ENCODE assay signal across 8 mouse cellular contexts in the genomic region with DNA sequence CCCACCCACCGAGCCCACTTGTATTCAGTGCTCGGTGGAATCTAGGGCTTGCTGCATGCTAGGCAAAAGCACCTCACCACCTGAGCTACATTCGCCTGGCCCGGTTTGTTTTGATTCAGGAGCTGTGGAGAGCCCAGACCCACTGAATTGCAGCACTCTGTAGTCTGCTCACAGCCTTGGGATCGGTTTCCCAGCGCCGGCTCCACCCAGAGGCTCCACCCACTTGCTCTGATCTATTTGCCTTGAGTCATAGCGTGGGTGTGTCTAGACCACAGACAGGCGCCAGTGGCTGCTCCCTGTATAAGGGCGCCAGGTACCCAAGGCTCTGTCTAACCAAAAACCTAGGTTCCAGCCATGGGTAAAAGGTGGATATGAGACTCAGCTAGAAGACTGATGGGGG. TPM values are rescaled to one million over a fixed set of nuclear protein-coding genes. Genes with fewer than 3 reads are reported as not detected.
A peak's percentile ranks its signal among the peaks of the same experiment; 100 is the strongest.
DNase-seq lines count a peak whose midpoint lies in the region; ATAC-seq lines count a peak whose summit lies in the region.

No protein-coding gene starts in this region.

- no peaks in the 10 kb centered on the region for H3K9me3 ChIP-seq in hindbrain, embryonic 13.5 days
- H3K9me3 ChIP-seq in limb, embryonic 11.5 days (ENCODE audit: control insufficient read depth, low read length), result no peaks in the 10 kb centered on the region
- H3K9me3 ChIP-seq in midbrain, embryonic 11.5 days (ENCODE audit: control insufficient read depth, low read length), result no peaks in the 10 kb centered on the region

- peak overlapping the region; percentile 31 for H3K4me2 ChIP-seq in hindbrain, embryonic 13.5 days
- H3K4me2 ChIP-seq in limb, embryonic 11.5 days (ENCODE audit: low read depth, severe bottlenecking), result no peak overlapping the region
- H3K4me2 ChIP-seq in midbrain, embryonic 11.5 days, result no peak overlapping the region

- H3K9ac ChIP-seq in hindbrain, embryonic 13.5 days, result no peak overlapping the region
- H3K9ac ChIP-seq in limb, embryonic 11.5 days (ENCODE audit: low read length), result no peak overlapping the region
- no peak overlapping the region for H3K9ac ChIP-seq in midbrain, embryonic 11.5 days (ENCODE audit: low read length)

- no peaks in the 10 kb centered on the region for H3K36me3 ChIP-seq in hindbrain, embryonic 13.5 days
- H3K36me3 ChIP-seq in limb, embryonic 11.5 days (ENCODE audit: control insufficient read depth, insufficient read depth, low read length), result no peaks in the 10 kb centered on the region
- H3K36me3 ChIP-seq in midbrain, embryonic 11.5 days (ENCODE audit: control insufficient read depth, insufficient read depth, low read length), result no peaks in the 10 kb centered on the region
- H3K36me3 ChIP-seq in splenic B cell, adult 2 months (ENCODE audit: control insufficient read depth, insufficient read depth, low read length, poor library complexity, severe bottlenecking), result no peaks in the 10 kb centered on the region

- peak; percentile 37 for DNase-seq in spleen, adult 12 weeks (ENCODE audit: low spot score)
- DNase-seq in spleen, postnatal 14 days (ENCODE audit: low spot score in 2 of 2), result no peak
- DNase-seq in cerebellum, adult 9-10 months, result peak; percentile 24
- peak; percentile 44 to 45 for DNase-seq in frontal cortex, postnatal 36 days (ENCODE audit: low spot score in 2 of 2)
- DNase-seq in limb, embryonic 11.5 days (ENCODE audit: low spot score), result peak; percentile 71
- DNase-seq in midbrain, embryonic 11.5 days (ENCODE audit: low spot score, missing footprints), result peak; percentile 91
- peak; percentile 48 for DNase-seq in splenic B cell, adult 2 months (ENCODE audit: low read depth, low spot score)

- no peak overlapping the region for H3K27ac ChIP-seq in hindbrain, embryonic 13.5 days
- no peak overlapping the region for H3K27ac ChIP-seq in limb, embryonic 11.5 days (replicated peaks; ENCODE audit: low read depth, low read length)
- no peak overlapping the region for H3K27ac ChIP-seq in midbrain, embryonic 11.5 days (ENCODE audit: low read depth, low read length)

- 14% methylated on average over 10 of the region's 10 CpGs for WGBS in hindbrain, embryonic 13.5 days
- WGBS in limb, embryonic 11.5 days, result 17% methylated on average over 10 of the region's 10 CpGs
- WGBS in midbrain, embryonic 11.5 days, result 20% methylated on average over 10 of the region's 10 CpGs

- peaks cover 5% of the 10 kb centered on the region; the same call in 1 of the 2 replicates for H3K4me1 ChIP-seq in hindbrain, embryonic 13.5 days (replicated peaks)
- no peaks in the 10 kb centered on the region for H3K4me1 ChIP-seq in limb, embryonic 11.5 days (ENCODE audit: control insufficient read depth, insufficient read depth, low read length)
- no peaks in the 10 kb centered on the region for H3K4me1 ChIP-seq in midbrain, embryonic 11.5 days (ENCODE audit: control insufficient read depth, insufficient read depth, low read length)

- no peak overlapping the region for H3K4me3 ChIP-seq in hindbrain, embryonic 13.5 days
- H3K4me3 ChIP-seq in limb, embryonic 11.5 days (ENCODE audit: low read depth, low read length), result no peak overlapping the region
- H3K4me3 ChIP-seq in midbrain, embryonic 11.5 days (ENCODE audit: low read depth, low read length), result no peak overlapping the region

- 0 out of 2 replicates have a peak, but pooled peaks have one; percentile 49 for ATAC-seq in hindbrain, embryonic 13.5 days (ENCODE audit: low FRiP score)
- peak; percentile 85 for ATAC-seq in limb, embryonic 11.5 days (ENCODE audit: insufficient number of reproducible peaks, low FRiP score, low TSS enrichment, low read depth)
- ATAC-seq in midbrain, embryonic 11.5 days (ENCODE audit: low FRiP score), result peak; percentile 79

- no peaks in the 10 kb centered on the region for H3K27me3 ChIP-seq in hindbrain, embryonic 13.5 days
- H3K27me3 ChIP-seq in limb, embryonic 11.5 days (ENCODE audit: control insufficient read depth, insufficient read depth, low read length), result no peaks in the 10 kb centered on the region
- no peaks in the 10 kb centered on the region for H3K27me3 ChIP-seq in midbrain, embryonic 11.5 days (ENCODE audit: control insufficient read depth, insufficient read depth, low read length)
- no peaks in the 10 kb centered on the region; the same call in 1 of the 2 replicates for H3K27me3 ChIP-seq in splenic B cell, adult 2 months (ENCODE audit: control insufficient read depth, insufficient read depth, low read length, poor library complexity, severe bottlenecking)

RNA-seq across cellular contexts. Expression of a gene that starts 36.1 kb away (rescaled TPM):
- polyA plus RNA-seq in hindbrain, embryonic 13.5 days (2015; fragmentation: Nextera tagmentation; extraction: Ambion mirVana), result 173 TPM in 2 replicates
- polyA plus RNA-seq in limb, embryonic 11.5 days (2014; fragmentation: Nextera tagmentation; extraction: Ambion mirVana), result 211 and 222 TPM in 2 replicates
- polyA plus RNA-seq in midbrain, embryonic 11.5 days (2014; fragmentation: Nextera tagmentation; extraction: Ambion mirVana), result 179 and 190 TPM in 2 replicates

Comparison
In these comparisons a context has a peak if more than half of its experiments do, and no peak if none do; other contexts are left out.
1. DNase-seq: peak in spleen, adult 12 weeks (single experiment), cerebellum, adult 9-10 months (single experiment), frontal cortex, postnatal 36 days (2 of 2), limb, embryonic 11.5 days (single experiment), midbrain, embryonic 11.5 days (single experiment) and splenic B cell, adult 2 months (single experiment); none in spleen, postnatal 14 days (0 of 2).
2. Peak in every context shown above with its lines, with median percentiles within 50 percentile points of each other: ATAC-seq.